Mouse (Mus musculus): ENCODE measurements around the gene Myh9.
A peak's percentile ranks its signal among the peaks of the same experiment; 100 is the strongest.

Gene Myh9

DNA sequence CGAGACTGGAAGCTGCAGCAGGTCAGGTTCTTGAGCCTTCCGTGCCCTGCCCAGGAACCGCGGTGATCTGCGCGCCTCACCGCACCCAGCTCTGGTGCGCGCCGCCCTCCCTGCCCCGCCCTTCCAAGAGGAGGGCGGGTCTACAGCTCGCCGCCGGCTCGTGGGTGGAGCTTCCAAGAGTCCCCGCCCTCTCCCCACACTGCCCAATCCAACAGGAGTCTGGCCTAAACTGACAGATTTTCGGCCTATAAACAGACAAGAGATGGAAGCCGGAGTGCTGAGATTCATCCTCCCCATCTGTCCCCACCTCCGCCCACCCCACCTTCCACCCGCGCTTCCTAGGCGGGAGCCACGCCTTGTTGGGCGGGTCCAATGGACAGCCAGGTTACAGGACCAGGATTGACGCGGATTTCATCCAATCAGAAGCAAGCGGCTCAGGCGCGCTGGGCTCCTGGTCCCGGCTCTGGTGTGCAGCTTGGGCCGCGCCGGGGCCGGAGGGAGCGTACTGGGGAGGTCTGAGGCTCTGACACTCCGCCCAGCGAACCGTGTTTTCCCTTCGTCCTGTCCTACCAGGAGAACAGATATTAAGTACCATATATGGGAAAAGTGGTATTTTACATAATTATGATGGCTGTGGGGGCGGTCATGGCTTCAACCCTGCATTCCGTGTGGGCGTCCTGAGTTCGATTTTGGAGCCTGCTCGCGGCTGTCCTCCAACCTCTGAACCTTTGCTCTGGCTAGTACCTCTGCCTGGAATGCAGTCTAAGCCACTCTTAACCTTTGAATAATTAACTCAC is at the start of gene Myh9:
TSS of gene Myh9 (minus strand) at position 129 of the 797 bp plus-strand sequence.
- DNase-seq (ENCODE audit: low spot score) = peak; percentile 100

DNA sequence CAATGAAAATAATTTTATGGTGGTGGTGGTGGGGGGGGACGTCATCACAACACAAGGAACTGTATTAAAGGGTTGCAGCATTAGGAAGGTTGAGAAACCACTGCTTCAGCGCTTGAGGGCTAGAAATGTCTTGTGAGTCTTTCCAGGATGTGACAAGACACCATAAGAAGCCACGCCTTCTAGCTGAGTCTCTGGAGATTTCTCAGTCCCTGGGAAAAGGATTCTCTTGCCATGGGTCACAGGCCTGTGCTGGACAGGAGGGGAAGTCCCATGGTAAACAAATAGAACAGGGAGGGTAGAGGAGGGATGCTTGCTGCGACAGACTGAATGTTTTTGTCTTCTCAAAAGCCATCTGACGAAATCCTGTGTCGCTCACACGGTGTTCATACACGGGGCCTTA is 49.8 kb upstream of the Myh9 start:
- DNase-seq (ENCODE audit: low spot score) = no peak

DNA sequence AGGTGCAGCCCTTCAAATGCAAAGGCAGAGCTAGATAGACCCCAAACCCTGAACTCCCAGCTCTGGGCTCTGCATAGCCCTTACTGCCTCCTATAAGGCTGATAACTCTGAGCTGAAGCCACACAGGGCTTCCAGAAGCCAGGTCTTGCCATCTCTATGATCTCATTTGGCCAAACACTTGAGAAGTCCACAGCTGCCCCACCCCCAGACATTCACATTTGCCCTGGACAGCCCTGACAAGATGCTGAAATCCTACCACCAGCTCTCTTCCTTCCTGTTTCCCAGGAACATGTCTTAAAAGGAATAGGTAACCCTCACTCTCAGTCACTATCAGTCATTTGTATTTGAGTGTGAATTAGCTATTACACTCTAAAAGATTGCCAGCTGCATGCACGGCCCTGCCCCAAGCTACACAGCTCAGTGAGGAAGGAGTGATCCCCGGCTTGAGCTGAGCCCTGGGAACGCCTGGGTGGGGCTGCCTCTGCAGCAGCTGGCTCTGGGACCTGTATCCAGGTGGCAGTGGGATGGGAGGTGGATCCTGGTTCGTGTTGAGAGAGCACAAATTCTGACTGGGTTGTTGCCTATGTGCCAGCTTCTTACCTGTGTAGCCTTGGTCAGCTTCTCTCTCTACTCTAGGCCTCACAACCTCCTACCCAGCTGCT is 47.9 kb upstream of the Myh9 start:
- DNase-seq (ENCODE audit: low spot score) = no peak

DNA sequence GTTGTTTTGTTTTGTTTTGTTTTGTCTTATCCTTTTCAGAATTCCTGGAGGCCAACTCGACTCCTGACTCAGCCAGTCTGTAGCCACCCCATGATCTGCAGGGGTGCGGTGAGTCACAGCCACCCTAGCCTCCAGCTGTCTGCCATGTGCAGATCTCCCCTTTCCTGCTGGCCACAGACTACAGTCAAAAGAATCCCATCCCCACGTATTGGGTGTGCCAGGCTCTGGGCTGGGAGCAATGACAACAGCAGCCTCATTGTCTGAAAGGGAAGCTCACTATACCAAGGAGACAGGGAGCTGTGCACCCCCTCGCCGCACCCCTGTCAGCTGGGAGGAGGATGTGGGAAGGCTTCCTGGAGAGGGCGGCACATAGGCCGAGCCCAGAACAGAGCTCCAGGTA is 46.3 kb upstream of the Myh9 start:
- no peak for DNase-seq (ENCODE audit: low spot score)

DNA sequence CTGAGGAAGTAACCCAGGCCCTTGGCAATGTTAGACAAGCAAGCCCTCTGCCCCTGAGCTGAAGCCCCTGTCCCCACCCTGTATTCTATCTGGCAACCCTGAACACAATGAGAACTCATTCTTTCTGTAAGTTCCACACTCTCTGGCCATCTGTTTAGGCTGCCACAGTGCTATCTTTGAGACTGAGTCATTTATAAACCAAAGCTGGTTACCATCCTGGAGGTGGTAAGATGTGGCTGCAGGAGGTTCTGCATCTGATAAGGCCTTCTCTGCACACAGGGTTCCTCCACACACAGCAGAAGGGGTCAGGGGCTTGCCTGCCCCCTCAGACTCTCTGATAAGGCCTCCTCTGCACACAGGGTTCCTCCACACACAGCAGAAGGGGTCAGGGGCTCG is 45.1 kb upstream of the Myh9 start:
- no peak for DNase-seq (ENCODE audit: low spot score)

DNA sequence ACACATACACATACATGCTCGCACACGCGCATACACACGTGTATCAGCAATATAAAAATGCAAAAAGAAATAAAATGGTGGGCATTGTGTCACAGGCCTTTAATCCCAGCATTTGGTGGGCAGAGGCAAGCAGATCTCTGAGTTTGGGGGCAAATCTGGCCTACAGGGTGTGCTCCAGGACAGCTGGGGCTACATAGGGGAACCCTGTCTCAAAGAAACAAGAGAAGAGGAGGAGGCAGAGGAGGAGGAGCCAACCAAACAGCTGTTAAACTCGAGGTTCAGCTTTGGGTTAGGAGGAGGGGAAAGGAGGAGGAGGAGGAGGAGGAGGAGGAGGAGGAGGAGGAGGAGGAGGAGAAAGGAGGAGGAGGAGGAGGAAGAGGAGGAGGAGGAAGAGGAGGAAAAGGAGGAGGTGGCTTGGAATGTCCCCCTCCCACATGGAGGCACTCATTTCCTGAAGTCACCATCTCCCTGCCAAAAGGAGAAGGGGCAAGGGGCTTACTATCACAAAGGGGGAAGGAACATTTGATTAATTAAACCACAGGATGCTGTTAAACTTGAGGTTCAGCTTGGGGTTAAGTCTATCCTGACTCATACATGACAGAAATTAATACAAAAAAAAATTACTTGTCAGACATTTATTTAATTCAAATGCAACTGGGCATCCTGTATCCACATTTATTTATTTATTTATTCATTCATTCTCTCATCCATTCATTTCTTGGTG is 44.6 kb upstream of the Myh9 start:
- DNase-seq (ENCODE audit: low spot score) = no peak

DNA sequence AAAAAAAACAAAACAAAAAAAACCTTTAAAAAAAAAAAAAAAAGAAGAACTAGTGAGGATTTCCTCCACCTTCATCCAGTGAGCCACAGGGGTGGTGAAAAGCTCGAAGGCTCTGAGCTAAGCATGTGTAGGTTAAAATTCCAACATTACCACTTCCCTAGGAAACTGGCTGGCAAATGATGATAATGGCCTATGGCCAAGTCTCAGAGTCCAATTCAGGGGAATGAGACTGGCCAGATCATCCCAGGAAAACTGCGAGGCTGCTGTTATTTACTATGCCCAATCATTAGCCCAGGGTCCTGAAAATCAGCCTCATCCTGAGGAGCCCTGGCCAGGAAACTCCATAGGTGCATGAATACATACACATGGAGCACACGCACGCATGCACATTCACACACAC is 44.0 kb upstream of the Myh9 start:
- DNase-seq (ENCODE audit: low spot score) = no peak

DNA sequence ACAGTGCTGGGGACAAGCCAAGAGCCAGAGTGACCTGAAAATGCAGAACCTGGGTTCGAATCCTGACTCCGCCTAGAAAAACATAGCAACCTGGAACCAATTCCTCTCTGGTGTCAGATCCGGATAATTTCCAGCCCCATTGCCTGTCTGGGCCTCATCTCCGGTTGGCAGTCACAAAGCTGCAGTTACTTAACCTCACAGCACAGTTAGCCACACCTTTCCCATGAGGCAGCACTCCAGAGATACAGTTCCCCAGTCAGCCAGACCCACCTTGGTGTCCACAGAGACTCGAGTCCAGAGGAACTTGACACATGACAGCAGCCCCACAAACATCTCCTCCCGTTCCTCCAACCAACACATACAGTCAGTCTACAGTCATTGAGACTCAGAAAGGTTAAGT is 43.2 kb upstream of the Myh9 start:
- no peak for DNase-seq (ENCODE audit: low spot score)

DNA sequence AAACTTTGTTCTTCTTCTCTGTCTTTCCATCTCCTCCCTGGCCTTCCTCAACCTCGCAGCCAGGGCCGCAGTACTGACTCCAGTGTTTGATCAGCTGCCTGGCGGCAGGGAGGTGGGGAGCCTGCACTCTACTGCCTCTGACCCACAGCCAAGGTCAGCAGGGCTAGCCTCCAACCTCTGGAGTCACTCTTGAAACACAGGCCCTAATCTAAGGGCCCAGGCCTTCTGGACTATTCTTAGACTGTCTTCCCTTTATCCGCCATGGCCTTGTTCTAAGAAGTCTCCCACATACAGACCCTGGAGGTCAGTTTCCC is 41.7 kb upstream of the Myh9 start:
- DNase-seq (ENCODE audit: low spot score) = peak; percentile 46

DNA sequence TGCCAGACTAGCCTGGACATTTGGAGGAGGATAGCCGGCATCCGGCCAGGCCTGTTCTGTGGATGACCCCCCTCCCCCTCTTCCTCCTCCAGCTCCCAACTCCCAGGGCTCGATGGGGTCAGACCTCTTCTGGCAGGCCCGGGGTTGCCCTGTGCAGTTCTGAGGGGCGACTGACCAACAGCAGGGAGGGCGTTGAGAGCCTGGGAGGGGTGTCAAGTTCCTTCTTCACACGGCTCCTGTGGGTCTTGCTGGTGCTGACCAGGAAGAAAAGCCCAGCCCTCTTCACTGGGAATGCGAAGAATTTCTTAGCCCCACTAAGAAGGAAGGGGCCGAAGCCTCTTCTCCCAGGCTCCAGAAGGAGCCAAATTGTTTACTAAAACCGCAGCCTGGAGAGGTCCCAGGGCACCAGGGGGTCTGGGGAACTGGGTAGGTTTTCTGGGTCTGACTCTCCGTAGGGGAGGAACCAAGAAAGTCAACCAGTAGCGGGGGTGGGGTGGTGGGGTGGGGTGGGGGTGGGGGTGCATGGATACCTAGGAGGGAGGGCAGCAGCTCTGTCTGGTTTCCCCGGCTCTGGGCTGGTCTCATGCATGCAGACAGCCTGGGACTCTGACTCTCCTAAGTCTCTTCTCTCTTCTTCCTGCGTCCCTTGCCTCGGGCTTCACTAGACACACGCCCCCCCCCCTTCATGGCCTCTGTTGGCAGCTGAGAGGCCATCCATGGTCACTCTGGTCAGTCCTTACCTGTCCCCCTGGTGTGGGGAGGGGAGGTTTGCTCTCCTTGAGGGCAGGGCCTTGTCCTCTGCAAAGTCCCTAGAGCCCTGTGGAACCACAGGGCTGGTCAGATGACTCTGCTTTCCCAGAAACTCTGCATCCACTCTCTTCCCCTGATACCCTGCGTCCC is 41.1 kb upstream of the Myh9 start:
- peak; percentile 90 for DNase-seq (ENCODE audit: low spot score)

DNA sequence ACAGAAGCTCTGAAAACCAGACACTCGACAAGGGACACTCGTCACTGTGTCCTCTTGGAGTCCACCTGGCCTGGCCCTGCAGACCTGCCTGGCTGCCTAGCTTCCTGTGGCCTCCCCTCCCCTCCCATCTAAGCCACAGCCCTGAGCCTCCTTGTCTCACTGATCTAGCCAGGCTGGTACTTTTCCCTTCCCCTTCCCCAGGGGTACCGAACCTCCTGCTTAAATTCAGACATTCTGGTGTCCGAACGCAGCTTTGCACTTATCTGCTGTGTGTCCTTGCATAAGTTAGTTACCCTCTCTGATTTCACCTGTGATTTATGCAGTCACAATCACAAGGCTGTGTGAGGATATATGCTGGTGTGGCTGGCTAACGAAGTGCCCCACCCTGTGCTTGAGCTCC is 40.3 kb upstream of the Myh9 start:
- DNase-seq (ENCODE audit: low spot score) = no peak

DNA sequence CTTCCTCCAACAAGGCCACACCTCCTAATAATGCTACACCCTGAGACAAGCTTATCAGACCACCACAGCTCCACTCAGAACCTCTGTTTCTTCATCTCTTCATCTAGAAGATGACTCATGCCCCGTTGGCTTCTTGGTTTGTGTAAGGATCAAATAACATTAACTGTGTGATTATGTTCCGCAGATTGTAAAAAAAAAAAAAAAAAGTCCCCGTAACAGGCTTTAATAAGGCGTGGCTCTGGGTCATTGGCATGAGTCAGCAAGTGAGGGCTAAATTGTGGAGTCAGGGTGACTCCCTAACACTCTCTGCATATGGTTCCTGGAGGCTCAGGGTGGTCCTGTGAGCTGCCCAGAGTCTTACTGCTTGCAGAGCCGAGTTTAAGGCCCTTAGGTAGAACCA is 39.7 kb upstream of the Myh9 start:
- DNase-seq (ENCODE audit: low spot score) = no peak

DNA sequence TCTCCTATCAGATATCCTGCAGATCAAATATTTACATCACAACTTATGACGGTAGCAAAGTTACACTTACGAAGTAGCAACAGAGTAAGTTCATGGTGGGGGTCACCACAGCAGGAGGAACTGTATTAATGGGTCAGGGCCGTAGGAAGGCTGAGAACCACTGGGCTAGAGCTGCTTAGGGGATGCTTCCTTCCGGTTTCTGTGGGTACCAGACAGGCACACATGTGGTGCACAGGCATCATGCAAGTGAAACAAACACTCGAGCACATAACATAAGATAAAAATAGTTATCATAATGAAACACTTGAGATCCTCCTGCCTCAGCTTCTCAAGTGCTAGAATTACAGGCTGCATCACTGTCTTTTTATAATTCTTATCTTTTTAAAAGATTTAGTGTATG is 38.8 kb upstream of the Myh9 start:
- no peak for DNase-seq (ENCODE audit: low spot score)

DNA sequence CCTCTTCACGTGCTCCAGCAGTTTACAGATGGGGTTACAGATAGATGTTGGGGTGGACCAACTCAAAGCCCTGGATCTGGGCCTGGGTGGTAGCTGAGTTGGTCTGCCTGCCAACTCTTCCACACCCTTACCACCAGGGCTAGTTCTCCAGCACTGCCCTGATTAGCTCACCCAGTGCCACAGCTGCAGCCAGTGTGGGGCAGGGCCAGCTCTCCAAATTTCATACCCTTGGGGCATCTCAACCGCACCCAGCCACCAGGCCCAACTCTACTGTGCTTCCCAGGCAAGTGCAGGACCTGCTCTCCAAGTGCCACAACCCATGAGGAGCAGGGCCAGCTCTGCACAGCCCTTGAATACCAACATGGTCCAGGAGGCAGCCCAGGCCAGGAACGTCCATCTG is 37.8 kb upstream of the Myh9 start:
- DNase-seq (ENCODE audit: low spot score) = no peak

DNA sequence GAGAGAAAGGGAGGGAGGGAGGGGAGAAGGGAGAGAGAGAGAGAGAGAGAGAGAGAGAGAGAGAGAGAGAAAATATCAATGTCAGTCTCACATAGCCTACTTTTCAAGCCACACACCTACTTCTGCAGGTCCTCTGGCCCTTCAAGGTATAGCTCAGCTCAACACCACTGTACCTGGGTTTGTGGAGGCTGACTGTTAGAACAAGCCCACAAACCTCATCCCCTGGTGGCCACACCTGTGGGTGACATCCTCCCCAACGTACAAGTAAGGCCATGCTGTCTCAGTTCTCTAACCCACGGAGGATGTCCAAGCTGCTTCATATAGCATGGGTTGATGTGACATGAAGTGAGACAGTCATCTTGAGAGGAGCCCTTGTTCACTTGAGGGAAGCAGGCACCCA is 35.2 kb upstream of the Myh9 start:
- no peak for DNase-seq (ENCODE audit: low spot score)

DNA sequence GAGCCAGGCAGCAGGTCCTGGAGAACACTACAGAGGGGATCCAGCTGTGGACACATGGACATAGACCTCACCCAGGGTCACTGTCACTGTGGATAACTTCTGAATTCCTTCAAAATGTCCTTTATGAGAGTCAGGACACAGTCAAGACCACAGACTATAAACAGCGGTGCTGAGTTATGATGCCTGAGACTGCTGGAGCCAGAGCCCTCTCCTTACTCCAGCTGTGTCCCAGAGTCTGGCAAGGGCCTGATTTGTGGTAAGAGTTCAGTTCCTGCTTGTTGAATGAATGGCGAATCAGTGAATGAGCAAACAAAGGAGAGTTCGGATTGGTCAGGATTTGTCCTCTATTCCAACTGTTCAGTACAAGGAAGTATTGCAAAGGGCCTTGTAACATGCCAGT is 34.7 kb upstream of the Myh9 start:
- DNase-seq (ENCODE audit: low spot score) = no peak

DNA sequence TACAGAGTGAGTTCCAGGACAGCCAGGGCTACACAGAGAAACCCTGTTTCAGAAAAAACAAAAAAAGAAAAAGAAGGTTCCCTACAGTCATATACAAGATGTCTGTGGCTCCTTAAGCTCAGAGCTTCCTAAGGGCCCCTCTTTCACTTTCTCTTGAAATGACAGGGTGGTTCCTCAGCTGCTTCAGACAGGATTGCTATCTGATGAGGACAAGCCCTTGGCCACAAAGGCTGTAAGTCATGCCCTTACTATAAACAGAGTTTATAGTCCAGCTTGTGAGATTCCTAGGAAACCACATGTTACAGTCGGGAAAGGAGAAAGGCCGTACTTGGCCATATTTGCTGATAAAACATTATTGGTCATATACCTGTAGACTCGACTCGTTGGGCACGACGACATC is 34.0 kb upstream of the Myh9 start:
- no peak for DNase-seq (ENCODE audit: low spot score)

DNA sequence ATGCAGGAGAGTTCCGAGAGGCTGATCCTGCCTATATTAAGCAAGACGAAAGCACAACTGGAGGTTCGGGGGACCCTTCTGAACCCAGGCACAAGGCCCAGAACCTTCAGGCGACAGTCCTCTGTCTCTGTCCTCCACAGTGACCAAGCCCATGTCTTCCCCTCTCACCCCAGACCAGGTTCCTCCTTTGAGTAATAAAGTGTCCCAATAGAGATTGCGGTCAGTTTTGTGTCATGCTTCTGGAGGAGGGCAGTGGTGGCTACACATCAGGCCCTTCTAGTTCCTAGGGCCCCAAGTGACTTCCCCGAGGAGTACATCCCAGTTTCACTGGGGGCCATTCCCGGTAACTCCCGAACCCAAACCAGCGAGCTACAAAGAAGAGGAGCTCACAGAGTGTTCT is 32.8 kb upstream of the Myh9 start:
- DNase-seq (ENCODE audit: low spot score) = no peak

DNA sequence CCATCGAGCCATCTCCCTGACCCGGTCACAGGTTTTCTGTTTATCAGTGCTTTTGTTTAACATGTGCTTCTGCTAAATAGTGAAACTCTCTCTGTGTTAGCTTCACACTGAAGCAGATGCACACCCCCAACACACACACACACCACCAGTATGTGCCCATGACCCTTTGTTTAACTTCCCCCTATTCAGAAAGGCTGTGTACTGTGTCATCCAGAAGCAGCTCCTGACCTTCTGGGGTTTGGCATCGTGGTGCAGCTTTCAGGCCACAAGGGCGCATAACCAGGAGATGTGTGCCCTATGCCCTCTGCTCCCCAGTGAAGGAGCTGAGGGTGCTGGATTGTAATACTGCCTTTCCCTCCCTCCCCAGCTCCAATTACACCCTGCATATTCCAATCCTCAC is 32.3 kb upstream of the Myh9 start:
- no peak for DNase-seq (ENCODE audit: low spot score)

DNA sequence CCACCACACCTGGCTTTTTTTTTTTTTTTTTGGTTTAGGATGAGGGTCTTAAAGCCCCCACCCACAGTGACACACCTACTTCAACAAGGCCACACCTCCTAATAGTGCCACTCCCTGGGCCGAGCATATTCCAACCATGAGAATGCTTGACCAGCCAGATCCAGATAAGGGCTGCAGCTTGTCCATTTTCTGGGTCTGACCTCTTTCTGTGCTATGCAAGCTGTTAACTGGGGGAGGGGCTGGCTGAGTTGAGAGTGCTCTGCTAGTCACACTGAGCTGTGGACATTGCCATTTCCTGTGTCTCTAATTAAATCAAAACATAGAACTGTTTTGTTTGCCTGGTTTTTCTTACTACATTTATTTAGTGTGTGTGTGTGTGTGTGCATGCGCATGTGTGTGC is 31.6 kb upstream of the Myh9 start:
- peak; percentile 68 for DNase-seq (ENCODE audit: low spot score)

DNA sequence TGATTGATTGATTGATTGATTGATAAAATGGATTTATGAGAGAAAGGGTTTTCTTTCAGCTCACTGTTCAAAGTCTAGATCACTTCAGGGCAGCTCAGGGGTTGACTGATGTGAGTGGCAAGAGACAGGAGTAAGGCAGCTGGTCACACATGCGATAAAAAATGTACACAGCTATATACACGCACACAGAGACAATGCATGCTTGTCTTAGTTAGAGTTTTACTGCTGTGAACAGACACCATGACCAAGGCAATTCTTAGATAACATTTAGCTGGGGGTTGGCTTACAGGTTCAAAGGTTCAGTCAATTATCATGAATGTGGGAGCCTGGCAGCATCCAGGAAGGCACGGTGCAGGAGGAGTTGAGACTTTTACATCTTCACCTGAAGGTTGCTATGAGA is 31.0 kb upstream of the Myh9 start:
- no peak for DNase-seq (ENCODE audit: low spot score)

DNA sequence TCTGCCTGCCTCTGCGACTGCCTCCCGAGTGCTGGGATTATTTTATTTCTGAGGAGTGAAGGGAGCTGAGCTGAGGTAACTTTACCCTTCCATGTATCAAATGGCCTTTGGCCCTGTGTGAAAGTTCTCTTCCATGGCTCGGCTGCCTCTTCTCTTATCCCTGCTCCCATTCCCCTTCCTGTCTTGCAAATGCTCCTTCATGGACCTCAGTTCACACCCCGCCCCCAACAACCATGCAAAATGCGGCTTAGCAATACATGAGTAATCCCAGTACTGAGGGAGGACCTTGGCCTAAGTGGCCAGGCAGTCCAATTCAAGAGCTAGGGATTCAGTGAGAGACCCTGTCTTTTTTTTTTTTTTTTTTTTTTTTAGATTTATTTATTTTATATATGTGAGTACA is 26.4 kb upstream of the Myh9 start:
- no peak for DNase-seq (ENCODE audit: low spot score)

All from yolk sac, embryonic 10.5 days (tissue).